ENCODE assay signal across 8 mouse cellular contexts in genomic region chr9:108203015-108203414, GRCm38 (mm10). TPM values are rescaled to one million over a fixed set of nuclear protein-coding genes. Genes with fewer than 3 reads are reported as not detected.
DNase-seq lines count a peak whose midpoint lies in the region; ATAC-seq and TF ChIP-seq lines count a peak whose summit lies in the region.
"Had no signal": no experiment of that assay in that cellular context is flagged by ENCODE, and none has a peak within 500 bp of the region (broad histone marks: within the 10 kb centered on the region; RNA-seq: fewer than 3 reads in every experiment).

No protein-coding gene starts in this region.

- no peak overlapping the region for H3K27ac ChIP-seq in liver, postnatal 0 days (ENCODE audit: low read depth)
- H3K27ac ChIP-seq: limb, embryonic 13.5 days had no signal

- no peak overlapping the region; the same call in 1 of the 2 replicates for H3K9ac ChIP-seq in liver, postnatal 0 days (replicated peaks)
- H3K9ac ChIP-seq: limb, embryonic 13.5 days had no signal

- no peaks in the 10 kb centered on the region for H3K27me3 ChIP-seq in liver, postnatal 0 days (ENCODE audit: insufficient read depth, low read length)
- H3K27me3 ChIP-seq: limb, embryonic 13.5 days had no signal

- peaks cover 9% of the 10 kb centered on the region for H3K4me1 ChIP-seq in liver, postnatal 0 days (ENCODE audit: insufficient read depth)

- H3K36me3 ChIP-seq in liver, postnatal 0 days (replicated peaks; ENCODE audit: insufficient read depth, low read length), result peaks cover 12% of the 10 kb centered on the region

- TF ChIP-seq EP300 in liver, postnatal 0 days (IDR thresholded peaks at IDR 0.05; ENCODE audit: low read depth), result no peak

- TF ChIP-seq POLR2A in brain, embryonic 14.5 days (IDR thresholded peaks at IDR 0.05; ENCODE audit: borderline replicate concordance, extremely low read depth, insufficient read depth, insufficient read length, poor library complexity, severe bottlenecking), result no peak

- no peaks in the 10 kb centered on the region for H3K9me3 ChIP-seq in liver, postnatal 0 days (ENCODE audit: low read length)
- H3K9me3 ChIP-seq: limb, embryonic 13.5 days had no signal

- TF ChIP-seq CTCF in brain, embryonic 14.5 days (IDR thresholded peaks at IDR 0.05; ENCODE audit: borderline replicate concordance, extremely low read depth, insufficient read depth, insufficient read length), result peak; percentile 60; the same call in 1 of the 2 replicates
- TF ChIP-seq CTCF in liver, postnatal 0 days (IDR thresholded peaks at IDR 0.05; ENCODE audit: low read depth), result peak; percentile 79

- WGBS in liver, postnatal 0 days (ENCODE audit: insufficient replicate concordance), result 16% methylated on average over 13 of the region's 13 CpGs

- H3K4me3 ChIP-seq in liver, postnatal 0 days (ENCODE audit: low read depth, low read length), result peak overlapping the region; percentile 27; the same call in 1 of the 2 replicates
- H3K4me3 ChIP-seq: limb, embryonic 13.5 days had no signal

- DNase-seq in 3134 (ENCODE audit: extremely low read depth, insufficient read length, low spot score), result peak; percentile 53
- DNase-seq in CD4-positive helper T cell, adult 2 months (ENCODE audit: low read depth, low spot score), result peak; percentile 86
- DNase-seq in brain, embryonic 14.5 days (ENCODE audit: low read depth), result peak; percentile 82
- peak; percentile 65 for DNase-seq in forelimb bud, embryonic 11.5 days (ENCODE audit: low read depth, low spot score)
- DNase-seq in kidney, adult 9 months, result peak; percentile 80
- DNase-seq in liver, postnatal 0 days, result peak; percentile 79
- DNase-seq in right cerebral cortex, adult 2 months (ENCODE audit: low spot score in 2 of 2), result peak; percentile 81 to 90

- no peak for ATAC-seq in liver, postnatal 0 days

- peak overlapping the region; percentile 55 for H3K4me2 ChIP-seq in liver, postnatal 0 days (ENCODE audit: low read depth, low read length)
- H3K4me2 ChIP-seq: limb, embryonic 13.5 days had no signal

RNA-seq across cellular contexts. Expression of gene Bsn, which starts 12.8 kb away (rescaled TPM):
- 18.7 and 40.0 TPM in 2 replicates for polyA plus RNA-seq in brain, embryonic 14.5 days (2012; rRNA removed)
- 0.58 and 0.59 TPM in 2 replicates for polyA plus RNA-seq in liver, postnatal 0 days (2015; fragmentation: Nextera tagmentation; extraction: Ambion mirVana)

Comparison
In these comparisons a context has a peak if more than half of its experiments do, and no peak if none do; other contexts are left out.
1. RNA of gene Bsn, which starts 12.8 kb away (polyA plus RNA-seq): 18.7 to 40.0 TPM in brain, embryonic 14.5 days; 0.58 to 0.59 TPM in liver, postnatal 0 days; every median in the first group is over 10 times any median in the second.
2. Peak in every context shown above with its lines, with median percentiles within 50 percentile points of each other: DNase-seq.